Mouse (Mus musculus) adrenal gland, postnatal 4 days (tissue): ENCODE results near the gene Pik3cg. TPM values are rescaled to one million over a fixed set of nuclear protein-coding genes. Genes with fewer than 3 reads are reported as not detected.

ENCODE experiments used
- DNase-seq, 2 experiments: peaks; one replicate each; pipeline ENCODE4 v3.0.0; 2021 to 2022; ENCODE audit warnings: low spot score in 2 of 2, mixed read lengths in 2 of 2
- total RNA-seq, 2 experiments: library from RNA; stranded (reverse); gene quantifications; 2 replicates each; pipeline ENCODE4 v1.2.3; 2021

Gene Pik3cg
- total RNA-seq, 2 experiments from 2014 or later, result 3.4 to 3.7 TPM

DNA sequence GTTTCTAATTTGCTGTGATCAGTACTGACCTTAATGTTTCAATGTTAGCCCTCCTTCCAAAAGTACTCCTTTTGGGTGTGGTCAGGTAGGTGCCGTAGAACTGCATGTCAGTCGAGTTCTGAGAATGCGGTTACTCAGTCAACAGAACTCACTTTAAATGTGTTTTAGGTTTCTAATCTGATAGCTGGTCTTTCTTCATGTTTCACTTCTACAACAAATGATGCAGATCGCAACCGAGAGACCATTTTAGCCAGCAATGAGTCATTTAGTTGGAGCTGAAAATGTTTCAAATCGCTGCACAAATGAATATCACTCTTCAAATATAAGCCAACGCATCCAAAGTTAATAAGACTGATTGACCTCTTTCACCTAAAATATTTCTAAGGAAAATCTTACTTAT is 6.5 kb downstream of the Pik3cg start:
- DNase-seq, result no peak

GRCm38 (mm10) chr12:32201070-32201585 is 7.3 kb downstream of the Pik3cg start:
- DNase-seq, result no peak

GRCm38 (mm10) chr12:32200387-32201069 is 7.9 kb downstream of the Pik3cg start:
- no peak for DNase-seq

GRCm38 (mm10) chr12:32199422-32199821 is 9.0 kb downstream of the Pik3cg start:
- DNase-seq, result no peak

- DNase-seq, result no peak
Observed at GRCm38 (mm10) chr12:32198025-32198424, 10.4 kb downstream of the Pik3cg start.

DNA sequence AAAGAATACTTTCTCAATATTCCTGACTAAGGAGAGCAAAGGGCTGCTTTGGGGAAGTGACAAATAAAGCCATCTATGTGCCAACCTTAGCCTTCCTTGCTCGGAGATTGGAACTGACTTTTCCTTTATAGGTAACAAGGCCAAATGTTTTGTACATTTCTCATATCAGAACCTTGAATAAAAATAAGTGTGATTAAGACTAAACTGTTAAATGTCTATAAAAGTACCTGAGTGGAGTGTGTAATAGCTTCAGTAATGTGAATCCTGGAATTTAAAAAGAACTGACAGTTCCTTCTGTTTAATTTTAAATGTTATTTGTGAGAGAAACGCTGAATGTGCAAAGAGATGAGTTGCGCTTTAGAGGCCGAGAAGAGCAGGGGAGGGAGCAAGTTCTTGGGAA is 13.5 kb downstream of the Pik3cg start:
- DNase-seq, result no peak

GRCm38 (mm10) chr12:32194358-32194757 is 14.1 kb downstream of the Pik3cg start:
- no peak for DNase-seq

GRCm38 (mm10) chr12:32190927-32191326 is 17.5 kb downstream of the Pik3cg start:
- no peak for DNase-seq

DNA sequence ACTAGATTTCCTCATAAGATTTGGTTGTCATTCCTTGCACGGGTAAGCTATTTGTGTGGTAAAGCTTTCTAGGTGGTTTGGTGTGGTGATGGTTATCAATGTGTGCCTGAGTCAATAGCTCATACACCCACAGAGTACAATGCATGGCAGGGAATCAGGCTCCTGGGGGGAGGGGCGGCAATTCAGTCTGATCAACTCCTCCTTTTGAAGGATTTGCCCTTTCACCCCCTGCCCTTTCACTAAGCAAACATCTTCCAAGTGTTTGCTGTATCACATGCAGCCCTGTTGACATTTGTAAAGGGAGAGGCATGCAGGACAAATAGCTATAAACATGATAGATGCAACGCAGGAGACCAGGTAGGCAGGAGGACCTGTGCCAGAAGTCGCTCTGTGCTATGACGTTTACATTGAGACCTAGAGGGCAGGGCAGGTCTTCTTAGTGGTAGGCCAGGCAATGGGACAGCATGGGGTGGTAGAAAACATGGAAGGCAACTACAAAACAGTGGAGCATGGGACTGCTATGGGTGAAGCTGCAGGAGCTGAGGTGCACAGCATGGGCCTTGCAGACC is 20.7 kb downstream of the Pik3cg start:
- DNase-seq, result no peak

DNA sequence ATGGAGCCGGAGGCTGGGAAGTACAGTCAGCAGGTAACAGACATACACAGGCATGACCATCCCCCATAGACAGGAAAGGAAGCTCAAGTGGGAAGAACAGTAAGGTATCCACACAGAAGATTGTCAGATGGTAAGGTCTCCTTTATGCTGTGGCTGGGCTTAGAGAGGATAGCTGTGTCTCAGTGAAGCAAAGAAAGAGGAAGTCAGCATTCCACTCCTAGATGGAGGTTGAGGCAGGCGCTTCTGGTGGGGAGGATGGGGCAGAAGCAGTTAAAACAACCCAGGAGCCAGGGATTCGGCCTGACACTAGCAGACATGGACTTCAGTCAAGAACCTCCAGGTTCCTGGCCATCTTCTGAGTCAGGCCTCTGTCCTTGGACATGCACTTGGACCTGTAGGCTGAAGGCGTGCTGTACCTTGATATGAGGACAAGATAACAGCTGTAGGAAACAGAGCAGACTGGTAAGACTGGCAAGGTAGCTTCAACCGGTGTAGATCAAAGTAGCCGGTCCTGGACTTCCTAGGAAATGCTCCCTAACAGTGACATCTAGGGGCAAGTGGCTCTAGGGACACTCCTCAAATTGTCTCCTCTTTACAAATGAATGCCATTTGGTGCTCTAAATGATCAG is 21.7 kb downstream of the Pik3cg start:
- DNase-seq, result no peak

DNA sequence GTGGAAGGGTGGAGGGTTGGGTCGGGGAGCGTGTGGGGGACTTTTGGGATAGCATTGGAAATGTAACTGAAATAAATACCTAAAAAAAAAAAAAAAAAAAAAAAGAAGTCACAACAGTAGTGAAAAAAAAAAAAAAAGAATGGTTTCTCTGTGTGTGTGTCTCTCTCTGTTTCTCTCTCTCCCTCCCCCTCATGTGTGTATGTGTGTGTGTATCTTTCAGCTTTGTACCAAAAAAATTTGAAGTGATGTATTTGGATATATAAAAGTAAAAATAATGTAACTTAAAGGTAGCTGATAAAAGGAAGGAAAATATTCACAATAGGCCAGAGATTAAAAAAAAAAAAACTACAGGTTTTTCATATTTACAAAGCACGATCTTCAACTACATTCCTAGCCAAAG is 23.6 kb downstream of the Pik3cg start:
- no peak for DNase-seq

DNA sequence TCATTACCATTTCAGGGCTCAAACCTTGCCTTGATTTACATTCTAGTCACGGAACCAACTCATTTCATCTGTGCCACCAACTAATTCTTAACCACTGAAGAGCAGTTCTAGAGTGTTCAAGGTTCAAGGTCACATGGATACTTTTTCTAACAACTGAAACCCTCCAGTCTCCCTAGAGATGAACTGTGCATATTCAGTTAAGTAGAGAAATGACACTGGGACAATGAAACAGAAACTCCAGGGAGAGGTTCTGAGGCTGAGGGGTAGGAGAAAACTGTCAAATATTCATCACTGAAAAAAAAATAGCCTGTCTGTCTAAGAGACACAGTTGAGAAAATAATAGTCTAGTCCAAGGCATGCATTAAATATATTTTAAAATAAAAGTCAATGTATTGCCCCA is 24.9 kb downstream of the Pik3cg start:
- no peak for DNase-seq

DNA sequence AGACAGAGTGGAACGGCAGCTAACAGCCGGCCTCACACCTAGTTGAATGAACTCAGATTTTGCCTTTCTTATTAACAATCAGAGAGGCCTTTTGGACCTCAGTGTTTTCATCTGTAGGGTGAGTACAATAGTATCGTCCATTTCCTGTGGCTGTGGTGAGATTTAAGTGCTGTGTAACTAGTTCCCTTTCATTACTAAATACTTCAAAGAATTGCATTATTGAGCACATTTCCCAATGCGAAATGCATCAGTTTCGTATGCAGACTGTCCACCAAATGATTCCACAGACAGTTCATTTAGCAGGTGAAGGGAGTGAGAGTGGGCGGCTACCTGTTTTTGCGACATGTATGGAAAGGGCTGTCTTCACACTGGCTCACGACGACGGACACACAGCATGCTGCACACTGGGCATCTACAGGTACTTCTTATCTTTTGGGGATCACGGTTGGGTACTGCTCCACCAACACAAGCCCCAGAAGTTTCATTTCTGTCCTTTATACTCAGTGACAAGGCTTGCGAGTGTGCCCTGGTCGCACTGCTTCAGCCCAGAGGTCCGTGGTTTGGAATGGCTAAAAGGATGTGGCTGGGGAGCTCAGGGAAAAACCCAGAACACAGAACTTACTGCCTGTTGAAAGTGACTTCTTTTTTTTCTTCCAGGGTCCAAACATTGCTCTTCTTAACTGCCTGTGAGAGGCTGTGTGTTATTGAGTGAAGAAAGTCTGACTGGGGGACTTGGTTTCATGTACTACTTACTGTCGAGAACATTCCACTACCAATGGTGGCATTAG is 25.6 kb downstream of the Pik3cg start:
- DNase-seq, result no peak

GRCm38 (mm10) chr12:32181885-32182284 is 26.6 kb downstream of the Pik3cg start:
- no peak for DNase-seq

DNA sequence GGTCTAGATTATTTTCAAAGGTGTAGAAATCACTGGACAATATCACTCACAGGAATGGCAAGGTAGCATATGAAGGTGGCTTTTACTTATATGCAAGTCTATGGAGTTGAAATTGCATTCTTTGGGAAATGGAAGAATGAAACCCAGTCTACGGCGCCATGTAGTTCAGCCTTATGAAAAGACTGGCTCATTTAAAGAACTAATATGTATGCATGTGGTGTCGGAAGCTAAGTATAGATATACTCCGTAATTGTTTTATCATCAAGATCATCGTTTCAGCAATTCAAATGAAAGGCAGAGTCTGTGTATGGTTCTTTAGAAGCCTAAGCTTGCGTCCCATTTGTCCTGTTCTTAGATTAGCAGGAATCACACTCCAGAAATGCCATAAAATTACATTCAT is 34.0 kb downstream of the Pik3cg start:
- no peak for DNase-seq

DNA sequence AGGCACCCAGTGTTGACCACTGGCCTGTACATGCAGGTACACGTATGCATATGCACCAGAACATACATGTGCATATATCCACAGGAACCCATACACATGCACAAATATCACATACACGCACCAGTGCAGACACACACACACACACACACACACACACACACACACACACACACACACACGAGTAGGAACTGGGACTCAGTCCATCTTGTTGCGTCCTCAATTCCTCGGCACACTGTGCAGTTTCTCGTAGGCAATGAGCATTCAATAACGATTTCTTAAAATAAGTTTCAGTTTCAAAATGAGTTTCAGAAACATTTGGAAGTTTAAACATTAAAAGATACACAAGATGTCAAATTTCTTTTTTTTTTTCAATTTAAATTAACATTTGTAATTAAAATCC is 35.6 kb downstream of the Pik3cg start:
- DNase-seq, result no peak

DNA sequence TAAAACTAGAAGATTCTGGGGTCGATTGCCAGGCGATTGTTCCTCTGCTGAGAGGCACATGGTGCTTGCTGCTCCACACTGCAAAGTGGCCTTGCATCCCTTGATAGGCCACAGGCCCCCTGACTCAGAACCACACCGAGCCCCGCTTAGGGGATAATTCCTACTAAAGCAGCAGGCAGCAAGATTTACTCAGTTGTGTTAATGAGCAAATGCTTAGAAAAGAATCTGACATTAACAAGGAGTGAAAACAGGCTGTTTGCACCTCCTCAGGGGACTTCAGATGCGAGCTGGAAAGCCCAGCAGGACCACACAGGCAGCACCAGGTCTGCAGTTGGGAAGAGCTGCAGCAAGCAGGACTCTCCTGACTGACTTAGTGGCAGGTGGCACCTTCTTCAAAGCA is 39.3 kb downstream of the Pik3cg start:
- no peak for DNase-seq

GRCm38 (mm10) chr12:32168751-32169150 is 39.7 kb downstream of the Pik3cg start:
- no peak for DNase-seq

DNA sequence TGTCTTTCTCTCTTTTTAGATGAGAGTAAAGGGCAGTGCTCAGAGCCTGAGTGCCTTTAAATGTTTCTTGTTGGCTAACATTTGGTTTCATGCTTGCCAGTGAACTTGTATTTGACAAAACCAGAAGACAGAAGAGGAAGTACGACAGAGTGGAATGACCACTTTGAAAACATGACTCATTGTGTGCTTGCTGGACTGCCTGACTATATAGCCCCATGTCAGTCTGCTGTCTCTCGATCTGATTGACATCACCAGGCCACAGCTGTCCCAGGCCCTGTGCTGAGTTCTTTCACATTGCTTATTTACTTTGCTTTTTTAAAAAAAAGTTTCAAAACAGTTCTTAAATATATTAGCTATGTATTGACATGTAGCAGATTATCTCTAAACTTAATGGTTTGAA is 44.8 kb downstream of the Pik3cg start:
- no peak for DNase-seq

GRCm38 (mm10) chr12:32158757-32159156 is 49.7 kb downstream of the Pik3cg start:
- DNase-seq, result no peak

DNA sequence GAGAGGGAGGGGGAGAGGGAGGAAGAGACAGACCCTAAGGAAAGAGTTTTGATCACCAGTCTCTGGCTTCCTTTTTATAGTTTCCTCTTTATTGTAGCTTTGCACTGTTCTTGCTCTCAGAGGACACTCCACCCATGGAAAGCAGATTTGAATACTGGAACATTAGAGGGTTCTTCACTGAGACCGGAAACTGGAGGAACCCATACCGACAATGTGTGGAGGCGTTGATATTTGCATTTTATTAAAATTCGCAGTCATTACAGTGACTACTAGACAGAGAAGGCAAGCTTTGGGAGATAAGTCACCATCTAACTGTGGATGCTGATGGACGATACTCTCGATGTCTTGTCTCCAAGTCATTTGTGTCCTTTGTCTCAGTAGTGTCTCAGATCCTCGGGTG is 61.9 kb downstream of the Pik3cg start:
- no peak for DNase-seq

- no peak for DNase-seq
Observed at GRCm38 (mm10) chr12:32145651-32146050, 62.8 kb downstream of the Pik3cg start.
